Mouse (Mus musculus): ENCODE data around the gene Bcl7a. TPM values are rescaled to one million over a fixed set of nuclear protein-coding genes. Genes with fewer than 3 reads are reported as not detected.
A peak's percentile ranks its signal among the peaks of the same experiment; 100 is the strongest.

Gene Bcl7a
- polyA plus RNA-seq, 1 experiment = 11.9 TPM

- no peak for DNase-seq
- WGBS = 81% methylated on average over 18 of the region's 18 CpGs
- Histone ChIP-seq H3K4me3 (replicated peaks; ENCODE audit: extremely low read depth, low read depth, low read length) (no peak overlapping the region), H3K4me1 (ENCODE audit: control insufficient read depth, insufficient read depth, low read length) (no peaks in the 10 kb centered on the region)
- TF ChIP-seq CTCF (IDR thresholded peaks at IDR 0.05; ENCODE audit: insufficient read depth, low read length) (no peak), POLR2A (IDR thresholded peaks at IDR 0.05; ENCODE audit: borderline replicate concordance, extremely low read depth, low read depth, low read length) (no peak)
These were observed 35.9 kb upstream of the Bcl7a start for GRCm38 (mm10) chr5:123307630-123308282.

- WGBS = 52% methylated on average over 10 of the region's 10 CpGs
- no peak overlapping the region for H3K4me3 ChIP-seq (replicated peaks; ENCODE audit: extremely low read depth, low read depth, low read length)
- no peak for DNase-seq
- 0 out of 2 replicates have a peak, but pooled peaks cover 2% of the 10 kb centered on the region for H3K4me1 ChIP-seq (ENCODE audit: control insufficient read depth, insufficient read depth, low read length)
- TF ChIP-seq POLR2A (IDR thresholded peaks at IDR 0.05; ENCODE audit: borderline replicate concordance, extremely low read depth, low read depth, low read length) = no peak
- TF ChIP-seq CTCF (IDR thresholded peaks at IDR 0.05; ENCODE audit: insufficient read depth, low read length) = no peak
These were observed 33.8 kb upstream of the Bcl7a start for GRCm38 (mm10) chr5:123309816-123310215.

- Histone ChIP-seq H3K4me3 (replicated peaks; ENCODE audit: extremely low read depth, low read depth, low read length) (no peak overlapping the region), H3K4me1 (ENCODE audit: control insufficient read depth, insufficient read depth, low read length) (0 out of 2 replicates have a peak, but pooled peaks cover 2% of the 10 kb centered on the region)
- WGBS = 52% methylated on average over 7 of the region's 7 CpGs
- TF ChIP-seq CTCF (IDR thresholded peaks at IDR 0.05; ENCODE audit: insufficient read depth, low read length) (no peak), POLR2A (IDR thresholded peaks at IDR 0.05; ENCODE audit: borderline replicate concordance, extremely low read depth, low read depth, low read length) (no peak)
- no peak for DNase-seq
These were observed 33.4 kb upstream of the Bcl7a start for GRCm38 (mm10) chr5:123310221-123310620.

GRCm38 (mm10) chr5:123313058-123313630 is 30.5 kb upstream of the Bcl7a start:
- 41% methylated on average over 12 of the region's 12 CpGs for whole genome bisulfite sequencing
- Histone ChIP-seq H3K4me3 (replicated peaks; ENCODE audit: extremely low read depth, low read depth, low read length) (no peak overlapping the region), H3K4me1 (ENCODE audit: control insufficient read depth, insufficient read depth, low read length) (0 out of 2 replicates have a peak, but pooled peaks cover 2% of the 10 kb centered on the region)
- no peak for TF ChIP-seq CTCF (IDR thresholded peaks at IDR 0.05; ENCODE audit: insufficient read depth, low read length)
- TF ChIP-seq POLR2A (IDR thresholded peaks at IDR 0.05; ENCODE audit: borderline replicate concordance, extremely low read depth, low read depth, low read length) = no peak
- DNase-seq = peak; percentile 8

GRCm38 (mm10) chr5:123313851-123314380 is 29.7 kb upstream of the Bcl7a start:
- Histone ChIP-seq H3K4me3 (replicated peaks; ENCODE audit: extremely low read depth, low read depth, low read length) (no peak overlapping the region), H3K4me1 (ENCODE audit: control insufficient read depth, insufficient read depth, low read length) (0 out of 2 replicates have a peak, but pooled peaks cover 2% of the 10 kb centered on the region)
- no peak for DNase-seq
- no peak for TF ChIP-seq CTCF (IDR thresholded peaks at IDR 0.05; ENCODE audit: insufficient read depth, low read length)
- no peak for TF ChIP-seq POLR2A (IDR thresholded peaks at IDR 0.05; ENCODE audit: borderline replicate concordance, extremely low read depth, low read depth, low read length)
- WGBS = 39% methylated on average over 11 of the region's 11 CpGs

- TF ChIP-seq POLR2A (IDR thresholded peaks at IDR 0.05; ENCODE audit: borderline replicate concordance, extremely low read depth, low read depth, low read length) = no peak
- no peak for TF ChIP-seq CTCF (IDR thresholded peaks at IDR 0.05; ENCODE audit: insufficient read depth, low read length)
- 65% methylated on average over 10 of the region's 10 CpGs for WGBS
- 0 out of 2 replicates have a peak, but pooled peaks cover 2% of the 10 kb centered on the region for H3K4me1 ChIP-seq (ENCODE audit: control insufficient read depth, insufficient read depth, low read length)
- no peak overlapping the region for H3K4me3 ChIP-seq (replicated peaks; ENCODE audit: extremely low read depth, low read depth, low read length)
- no peak for DNase-seq
These were observed 28.3 kb upstream of the Bcl7a start for GRCm38 (mm10) chr5:123315219-123315866.

GRCm38 (mm10) chr5:123317992-123318391 is 25.6 kb upstream of the Bcl7a start:
- peak overlapping the region; percentile 33 for H3K4me3 ChIP-seq (replicated peaks; ENCODE audit: extremely low read depth, low read depth, low read length)
- 0 out of 2 replicates have a peak, but pooled peaks cover 2% of the 10 kb centered on the region for H3K4me1 ChIP-seq (ENCODE audit: control insufficient read depth, insufficient read depth, low read length)
- 4% methylated on average over 6 of the region's 6 CpGs for WGBS
- TF ChIP-seq POLR2A (IDR thresholded peaks at IDR 0.05; ENCODE audit: borderline replicate concordance, extremely low read depth, low read depth, low read length) = no peak
- no peak for TF ChIP-seq CTCF (IDR thresholded peaks at IDR 0.05; ENCODE audit: insufficient read depth, low read length)
- peak; percentile 34 for DNase-seq

GRCm38 (mm10) chr5:123320136-123320535 is 23.5 kb upstream of the Bcl7a start:
- Histone ChIP-seq H3K4me3 (replicated peaks; ENCODE audit: extremely low read depth, low read depth, low read length) (no peak overlapping the region), H3K4me1 (ENCODE audit: control insufficient read depth, insufficient read depth, low read length) (no peaks in the 10 kb centered on the region)
- TF ChIP-seq CTCF (IDR thresholded peaks at IDR 0.05; ENCODE audit: insufficient read depth, low read length) = no peak
- 100% methylated on average over 3 of the region's 3 CpGs for WGBS
- DNase-seq = no peak

- no peaks in the 10 kb centered on the region for H3K4me1 ChIP-seq (ENCODE audit: control insufficient read depth, insufficient read depth, low read length)
- WGBS = 47% methylated on average over 15 of the region's 15 CpGs
- DNase-seq = no peak
- H3K4me3 ChIP-seq (replicated peaks; ENCODE audit: extremely low read depth, low read depth, low read length) = no peak overlapping the region
- no peak for TF ChIP-seq POLR2A (IDR thresholded peaks at IDR 0.05; ENCODE audit: borderline replicate concordance, extremely low read depth, low read depth, low read length)
- no peak for TF ChIP-seq CTCF (IDR thresholded peaks at IDR 0.05; ENCODE audit: insufficient read depth, low read length)
These were observed 19.4 kb upstream of the Bcl7a start for GRCm38 (mm10) chr5:123324242-123324641.

All from lung, adult 2 months (tissue).